Mouse (Mus musculus) embryo, embryonic 11.5 days (tissue): ENCODE results near the gene 3110040M04Rik.
"Not testable (repeated sequence)": the region's sequence is repeated elsewhere in the genome, so short reads cannot be mapped to it uniquely, and the experiment has no call there.

Source experiments
- DNase-seq: peaks from one replicate; pipeline ENCODE4 v3.0.0-alpha.2; 2012; ENCODE audit warnings: low read depth, low spot score

The 3110040M04Rik gene

GRCm38 (mm10) chr1:151192075-151192474 lies 11.8 kb upstream of the 3110040M04Rik start, which contains the start of gene Gm8947:
TSS of gene Gm8947 (plus strand) at chr1:151192376.
- not testable (repeated sequence) for DNase-seq

GRCm38 (mm10) chr1:151192739-151193138 lies 11.2 kb upstream of the 3110040M04Rik start:
- DNase-seq, result not testable (repeated sequence)

GRCm38 (mm10) chr1:151195986-151196385 lies 7.9 kb upstream of the 3110040M04Rik start:
- not testable (repeated sequence) for DNase-seq

- not testable (repeated sequence) for DNase-seq
Measured at GRCm38 (mm10) chr1:151196690-151197089, 7.2 kb upstream of the 3110040M04Rik start.

GRCm38 (mm10) chr1:151198120-151198519 lies 5.8 kb upstream of the 3110040M04Rik start, which contains the start of gene Gm47995:
TSS of gene Gm47995 (plus strand) at chr1:151198448.
- DNase-seq, result not testable (repeated sequence)

DNA sequence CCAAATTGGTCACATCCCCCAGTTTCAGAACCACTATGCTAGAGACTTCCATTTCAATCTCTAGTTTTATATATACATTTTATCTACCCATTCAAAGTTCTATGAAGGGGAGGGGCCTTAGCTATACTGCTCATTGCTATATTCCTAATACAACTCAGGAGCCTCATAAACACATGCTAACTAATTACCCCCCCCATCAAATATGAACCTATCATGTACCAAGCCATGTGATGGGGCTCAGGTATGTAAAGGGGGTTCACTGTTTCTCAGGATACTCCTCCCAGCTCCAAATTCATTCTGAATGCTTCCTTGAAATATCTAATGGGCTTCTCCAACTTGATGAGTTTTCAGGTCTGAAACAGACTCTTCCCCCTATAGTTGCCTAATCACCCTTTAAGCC lies 3.3 kb upstream of the 3110040M04Rik start:
- not testable (repeated sequence) for DNase-seq

GRCm38 (mm10) chr1:151202771-151203170 lies 1.1 kb upstream of the 3110040M04Rik start:
- not testable (repeated sequence) for DNase-seq

- not testable (repeated sequence) for DNase-seq
Measured at GRCm38 (mm10) chr1:151208493-151208892, 4.6 kb downstream of the 3110040M04Rik start.

DNA sequence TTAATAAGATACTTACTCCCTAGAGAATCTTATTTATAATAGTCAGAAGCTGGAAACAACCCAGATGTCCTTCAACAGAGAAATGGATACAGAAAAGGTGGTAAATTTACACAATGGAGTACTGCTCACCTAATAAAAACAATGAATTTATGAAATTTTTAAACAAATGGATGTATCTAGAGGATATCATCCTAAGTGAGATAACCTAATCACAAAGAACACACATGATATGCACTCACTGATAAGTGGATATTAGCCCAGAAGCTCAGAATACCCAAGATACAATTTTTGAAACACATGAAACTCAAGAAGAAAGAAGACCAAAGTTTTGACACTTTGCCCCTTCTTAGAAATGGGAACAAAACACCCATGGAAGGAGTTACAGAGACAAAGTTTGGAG lies 5.0 kb downstream of the 3110040M04Rik start:
- DNase-seq, result not testable (repeated sequence)

DNA sequence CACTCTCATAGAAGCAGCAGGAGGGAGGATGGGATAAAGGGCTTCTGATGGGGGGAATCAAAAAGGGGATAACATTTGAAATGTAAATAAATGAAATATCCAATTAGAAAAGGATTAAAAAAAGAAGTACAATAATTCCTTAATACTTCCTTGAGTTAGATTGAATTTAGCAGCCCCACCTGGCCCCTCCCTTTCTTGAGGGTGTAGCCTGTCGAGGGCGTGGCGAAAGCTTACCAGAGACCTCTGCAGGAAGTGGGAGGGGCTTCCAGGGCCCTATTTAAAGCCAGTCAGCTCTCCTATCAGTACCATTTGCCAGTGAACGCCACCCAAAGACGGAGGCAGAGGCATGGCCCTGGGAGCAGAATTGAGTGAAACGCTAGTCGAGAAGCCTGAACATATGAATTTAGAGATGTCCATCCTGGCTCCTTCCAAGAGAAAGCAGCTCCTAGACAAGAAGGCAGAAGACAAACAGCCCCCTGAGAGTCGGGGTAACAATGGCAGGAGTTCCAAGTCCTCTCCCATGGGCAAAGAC lies 6.0 kb downstream of the 3110040M04Rik start, which contains the start of gene Gm47996:
Gm47996 (plus strand) TSS at position 308 of the 532 bp plus-strand sequence.
- DNase-seq, result not testable (repeated sequence)

- not testable (repeated sequence) for DNase-seq
Measured at GRCm38 (mm10) chr1:151211666-151212065, 7.7 kb downstream of the 3110040M04Rik start.

- no peak for DNase-seq
Measured at GRCm38 (mm10) chr1:151214862-151215261, 10.9 kb downstream of the 3110040M04Rik start.

- no peak for DNase-seq
Measured at GRCm38 (mm10) chr1:151215985-151216384, 12.1 kb downstream of the 3110040M04Rik start.

DNA sequence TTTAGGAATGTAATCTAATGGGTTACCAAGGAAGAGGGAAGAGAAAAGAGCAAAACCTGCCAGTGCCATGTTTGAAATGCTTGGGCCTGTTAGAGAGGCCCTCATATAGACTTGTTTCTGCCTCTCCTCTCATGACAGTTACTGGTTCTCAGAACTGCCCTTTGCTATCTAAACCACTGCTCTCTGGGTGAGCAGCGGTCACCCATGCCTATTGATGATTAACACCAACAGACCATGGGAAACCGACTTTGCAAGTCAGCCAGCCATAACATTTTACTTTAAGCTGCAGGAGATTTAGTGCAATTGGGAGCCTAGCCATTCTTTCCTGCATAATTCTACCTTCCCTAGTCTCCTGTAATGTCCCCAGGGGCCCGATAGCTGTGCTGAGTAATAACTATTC lies 12.5 kb downstream of the 3110040M04Rik start:
- no peak for DNase-seq

GRCm38 (mm10) chr1:151219045-151219444 lies 15.1 kb downstream of the 3110040M04Rik start:
- no peak for DNase-seq

DNA sequence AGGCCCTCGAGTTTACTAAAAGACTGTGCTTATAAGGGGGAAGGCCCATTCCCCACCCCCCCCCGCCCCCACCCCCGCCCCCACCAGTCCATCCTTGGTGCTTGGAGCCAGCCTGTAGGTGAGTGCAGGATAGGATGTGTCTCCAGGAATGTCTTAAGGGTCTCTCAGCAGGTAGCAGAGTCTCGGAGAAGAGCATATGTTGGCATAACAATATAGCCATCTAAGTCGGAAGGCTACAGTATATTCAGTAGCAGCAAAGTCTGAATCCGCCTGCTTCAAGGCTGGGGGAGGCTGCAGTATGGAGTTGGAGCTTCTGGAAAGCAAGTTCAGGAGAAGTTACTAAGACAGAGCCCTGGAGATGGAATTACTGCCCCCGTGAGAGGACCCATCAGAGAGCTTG lies 16.2 kb downstream of the 3110040M04Rik start:
- no peak for DNase-seq

GRCm38 (mm10) chr1:151222561-151223267 lies 18.8 kb downstream of the 3110040M04Rik start:
- no peak for DNase-seq

GRCm38 (mm10) chr1:151223377-151223776 lies 19.5 kb downstream of the 3110040M04Rik start:
- no peak for DNase-seq

DNA sequence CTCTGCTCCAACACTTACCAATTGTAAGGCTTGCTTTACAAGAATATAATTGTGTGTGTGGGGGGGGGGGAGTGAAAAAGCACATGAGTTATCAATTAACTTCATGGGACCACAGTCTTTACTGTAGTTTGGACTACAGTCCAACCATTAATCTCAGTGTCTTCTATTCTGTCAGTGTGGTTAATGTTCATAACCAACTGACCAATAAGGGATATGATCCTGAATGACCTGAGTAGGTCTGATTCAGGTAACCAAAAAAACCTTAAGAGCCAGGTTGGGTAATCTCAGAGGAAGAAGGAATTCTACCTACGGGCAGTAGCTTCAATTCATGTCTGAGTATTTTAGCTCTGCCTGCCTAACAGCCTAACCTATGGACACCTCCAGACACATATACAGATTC lies 20.6 kb downstream of the 3110040M04Rik start:
- no peak for DNase-seq

DNA sequence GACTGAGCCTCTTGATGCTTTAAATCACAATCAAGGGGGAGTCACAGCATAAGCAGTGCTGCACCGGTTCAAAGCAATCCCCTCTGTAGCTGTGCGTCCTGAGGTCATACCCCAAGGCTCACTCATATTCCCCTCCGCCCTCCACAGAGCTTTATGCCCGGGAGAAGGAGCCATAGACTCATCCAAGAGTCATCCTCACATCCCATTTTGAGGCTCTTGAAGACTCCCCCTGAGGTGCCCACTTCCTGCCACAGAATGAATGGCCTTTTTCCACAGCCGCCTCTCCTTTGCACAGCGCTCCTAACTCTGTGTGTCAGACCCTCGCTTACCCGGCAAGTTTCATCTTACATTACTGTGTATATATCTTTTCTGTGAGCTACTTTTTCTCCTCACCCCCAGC lies 23.6 kb downstream of the 3110040M04Rik start:
- DNase-seq, result no peak

DNA sequence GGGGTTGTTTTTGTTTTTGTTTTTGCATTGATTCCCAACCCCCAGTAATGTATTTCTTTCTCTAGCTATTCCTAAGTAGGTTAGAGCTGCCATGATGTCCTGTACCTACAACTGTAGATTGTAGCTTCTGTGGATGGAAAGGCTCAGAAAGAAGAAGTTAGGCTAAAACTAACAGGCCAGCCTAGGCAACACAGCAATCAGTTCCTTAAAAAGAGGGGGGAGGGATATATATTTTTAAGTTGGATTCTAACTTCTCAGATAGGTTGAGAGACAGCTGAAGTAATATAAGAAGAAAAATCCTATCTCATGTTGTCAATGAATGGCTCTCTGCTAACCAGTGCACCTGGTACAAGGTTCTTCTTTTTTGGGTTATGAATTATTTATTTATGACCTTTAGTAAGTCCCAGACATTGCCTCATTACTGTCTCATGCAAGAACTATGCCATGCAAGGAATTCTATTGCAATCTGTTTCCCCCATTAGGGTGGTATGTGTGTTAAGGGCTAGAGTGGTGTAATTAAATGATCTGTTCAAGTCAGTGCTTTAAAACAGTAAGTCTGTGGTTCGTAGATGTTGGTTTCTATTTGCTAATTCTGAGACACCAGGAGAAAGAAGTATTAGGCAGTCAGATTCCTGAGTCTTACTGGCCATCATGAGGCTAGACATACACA lies 24.5 kb downstream of the 3110040M04Rik start:
- DNase-seq, result no peak

- DNase-seq, result no peak
Measured at GRCm38 (mm10) chr1:151232346-151232745, 28.4 kb downstream of the 3110040M04Rik start.
